Mouse (Mus musculus) kidney, adult 18-20 months (tissue): ENCODE results near the gene Mcfd2.

Source experiments
- DNase-seq: peaks from one replicate; pipeline ENCODE4 v3.0.0; 2021

Mcfd2 gene

GRCm38 (mm10) chr17:87287197-87287777 lies 21.6 kb upstream of the Mcfd2 start:
- no peak for DNase-seq

- DNase-seq: no peak
Observed at GRCm38 (mm10) chr17:87286481-87287143, 20.9 kb upstream of the Mcfd2 start.

GRCm38 (mm10) chr17:87285731-87286465 lies 20.2 kb upstream of the Mcfd2 start:
- peak; percentile 10 for DNase-seq

- no peak for DNase-seq
Observed at GRCm38 (mm10) chr17:87284482-87285040, 18.8 kb upstream of the Mcfd2 start.

- DNase-seq: no peak
Observed at GRCm38 (mm10) chr17:87283755-87284481, 18.2 kb upstream of the Mcfd2 start.

- peak; percentile 80 for DNase-seq
Observed at GRCm38 (mm10) chr17:87283055-87283754, 17.5 kb upstream of the Mcfd2 start.

GRCm38 (mm10) chr17:87282706-87283053 lies 16.9 kb upstream of the Mcfd2 start, which contains the start of gene Ttc7:
Gene Ttc7, plus strand, starts transcription at chr17:87282886.
- peak; percentile 99 for DNase-seq

- peak; percentile 97 for DNase-seq
Observed at GRCm38 (mm10) chr17:87282007-87282705, 16.4 kb upstream of the Mcfd2 start.

- DNase-seq: peak; percentile 44
Observed at GRCm38 (mm10) chr17:87275363-87276341, 9.9 kb upstream of the Mcfd2 start.

- no peak for DNase-seq
Observed at GRCm38 (mm10) chr17:87269454-87269853, 3.7 kb upstream of the Mcfd2 start.

- no peak for DNase-seq
Observed at GRCm38 (mm10) chr17:87264927-87265791, 576 bp downstream of the Mcfd2 start.

GRCm38 (mm10) chr17:87264054-87264830 lies 1.5 kb downstream of the Mcfd2 start:
- peak; percentile 27 for DNase-seq

GRCm38 (mm10) chr17:87263401-87263800 lies 2.3 kb downstream of the Mcfd2 start:
- peak; percentile 54 for DNase-seq

- no peak for DNase-seq
Observed at GRCm38 (mm10) chr17:87255672-87256071, 10.1 kb downstream of the Mcfd2 start.

- DNase-seq: no peak
Observed at GRCm38 (mm10) chr17:87254384-87254783, 11.4 kb downstream of the Mcfd2 start.

GRCm38 (mm10) chr17:87246103-87246502 lies 19.6 kb downstream of the Mcfd2 start:
- no peak for DNase-seq

GRCm38 (mm10) chr17:87237826-87238225 lies 27.9 kb downstream of the Mcfd2 start:
- no peak for DNase-seq
